Mouse (Mus musculus) myocyte (in vitro differentiated cells): ENCODE measurements around the gene A830005F24Rik. TPM values are rescaled to one million over a fixed set of nuclear protein-coding genes. Genes with fewer than 3 reads are reported as not detected.

ENCODE experiments used
- H3K27me3 ChIP-seq: one replicate; pipeline ENCODE4 v1.6.1; 2011; ENCODE audit not compliant: control insufficient read depth, insufficient read depth, insufficient read length
- H3K36me3 ChIP-seq: one replicate; pipeline ENCODE4 v1.6.1; 2011; ENCODE audit not compliant: control insufficient read depth, insufficient read depth
- H3K4me2 ChIP-seq: one replicate; pipeline ENCODE4 v1.6.1; 2011; ENCODE audit warnings: low read depth, control low read depth
- H3K4me3 ChIP-seq: one replicate; pipeline ENCODE4 v1.5.1; 2011; ENCODE audit warnings: mild to moderate bottlenecking, control low read depth, moderate library complexity
- H3K79me2 ChIP-seq: one replicate; pipeline ENCODE4 v1.6.1; 2011; ENCODE audit not compliant: control insufficient read depth, insufficient read depth
- H3ac ChIP-seq: one replicate; pipeline ENCODE4 v1.6.1; 2011; ENCODE audit not compliant: control insufficient read depth, insufficient read length
- CEBPB ChIP-seq: IDR thresholded peaks from 2 replicates; pipeline ENCODE4 v1.6.1; 2011; ENCODE audit warnings: mild to moderate bottlenecking, moderate library complexity; ENCODE audit not compliant: poor library complexity, insufficient read depth, severe bottlenecking
- E2F4 ChIP-seq: IDR thresholded peaks from one replicate; pipeline ENCODE4 v1.6.1; 2011; ENCODE audit warnings: mild to moderate bottlenecking, control low read depth, moderate library complexity; ENCODE audit not compliant: insufficient read depth
- POLR2A ChIP-seq: IDR thresholded peaks from one replicate; pipeline ENCODE4 v1.6.1; 2011; ENCODE audit warnings: low read depth, mild to moderate bottlenecking, control low read depth, moderate library complexity; ENCODE audit not compliant: insufficient read length
- polyA plus RNA-seq: library from polyadenylated mRNA; unstranded; fragments of >200 nt; fragmentation: generic; extraction: Trizol; gene quantifications from one replicate; pipeline ENCODE4 v1.2.1, GENCODE M21; 2012; ENCODE audit warnings: missing spikeins

The A830005F24Rik gene
- polyA plus RNA-seq, 1 experiment, result 0.49 TPM

DNA sequence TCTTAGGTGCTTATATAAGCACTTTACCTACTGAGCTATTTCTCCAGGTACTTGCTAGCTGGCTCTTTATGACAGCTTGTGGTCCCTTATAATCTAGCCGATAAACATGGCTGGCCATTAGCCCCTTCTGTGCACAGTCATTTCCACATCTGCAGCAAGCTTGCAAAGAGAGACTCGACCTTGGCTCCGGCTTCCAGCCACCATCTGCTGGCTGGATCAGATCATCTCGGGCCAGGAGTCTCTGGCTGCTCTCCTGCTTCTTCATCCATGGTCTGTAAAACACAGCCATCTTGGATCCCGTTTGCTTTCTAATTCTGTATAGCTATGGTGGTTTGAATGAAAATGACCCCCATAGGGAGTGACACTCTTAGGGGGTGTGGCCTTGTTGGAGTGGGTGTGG is 49.0 kb downstream of the A830005F24Rik start:
- H3K4me2 ChIP-seq, result no peak overlapping the region
- no peak overlapping the region for H3K4me3 ChIP-seq
- no peaks in the 10 kb centered on the region for H3K36me3 ChIP-seq
- TF ChIP-seq E2F4, result no peak
- no peak for TF ChIP-seq CEBPB
- TF ChIP-seq POLR2A, result no peak
- H3K27me3 ChIP-seq, result no peaks in the 10 kb centered on the region
- H3ac ChIP-seq, result no peak overlapping the region
- no peaks in the 10 kb centered on the region for H3K79me2 ChIP-seq

Other genes starting within 250 kb of the A830005F24Rik start
- gene Zfp169, start 119 bp upstream of the A830005F24Rik start, polyA plus RNA-seq, result 1.6 TPM
- 4.4 TPM for gene Ptpdc1, start 112.1 kb downstream of the A830005F24Rik start, polyA plus RNA-seq
- gene Barx1, start 149.4 kb downstream of the A830005F24Rik start, polyA plus RNA-seq, result not detected